Mouse (Mus musculus) ovary, adult 2 months (tissue): ENCODE results near the gene Serpina1e. TPM values are rescaled to one million over a fixed set of nuclear protein-coding genes. Genes with fewer than 3 reads are reported as not detected.

ENCODE experiments used
- polyA plus RNA-seq: library from polyadenylated mRNA; depleted of rRNA; stranded (reverse); fragments of >200 nt; gene quantifications from 2 replicates; pipeline ENCODE4 v1.2.3, GENCODE M21; 2012; rRNA removed

The Serpina1e gene
- polyA plus RNA-seq, result 88.5 and 120 TPM in 2 replicates

GRCm38 (mm10) chr12:103958798-103959197, at the start of gene Serpina1e:
Gene Serpina1e (minus strand): TSS chr12:103958975.

DNA sequence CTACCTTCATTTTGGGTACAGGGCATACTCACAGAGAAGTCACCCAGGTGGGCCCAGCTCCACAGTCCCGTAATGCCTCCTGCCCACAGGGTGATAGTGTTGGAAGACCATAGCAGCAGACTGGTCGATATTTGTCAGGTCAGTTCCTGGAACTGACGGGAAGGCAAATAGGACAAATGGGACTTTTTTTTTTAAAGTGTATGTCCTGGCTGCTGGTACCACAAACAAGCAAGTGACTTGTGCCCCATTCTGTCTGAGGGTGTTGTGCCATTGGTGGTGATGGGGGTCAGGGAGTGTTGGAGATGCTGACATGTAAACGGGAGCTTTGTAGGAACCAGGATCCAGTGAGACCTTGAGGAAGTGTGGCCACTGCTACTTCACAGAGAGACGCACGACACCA, 31.1 kb upstream of the Serpina1e start, which contains the start of gene Serpina11:
Gene Serpina11, minus strand, starts transcription at position 101 of the 400 bp plus-strand sequence.

GRCm38 (mm10) chr12:103904837-103905340, 53.9 kb downstream of the Serpina1e start, which contains the start of gene Serpina1c:
Gene Serpina1c (minus strand): TSS chr12:103904887.

Other genes with a start within 250 kb of the Serpina1e start
- gene Serpina1d, start 185.4 kb downstream of the Serpina1e start, polyA plus RNA-seq, result 0.96 and 2.1 TPM in 2 replicates
- gene Serpina1b, start 128.6 kb downstream of the Serpina1e start, polyA plus RNA-seq, result 1.9 and 8.0 TPM in 2 replicates
- gene Serpina1a, start 95.4 kb downstream of the Serpina1e start, polyA plus RNA-seq, result 3.1 and 10.7 TPM in 2 replicates
- gene Serpina1c, start 54.1 kb downstream of the Serpina1e start, polyA plus RNA-seq, result 0.98 and 4.0 TPM in 2 replicates
- 0.18 and 0.34 TPM in 2 replicates for gene Serpina11, start 31.0 kb upstream of the Serpina1e start, polyA plus RNA-seq
- gene Serpina9, start 54.8 kb upstream of the Serpina1e start, polyA plus RNA-seq, result 0.40 and 0.45 TPM in 2 replicates
- gene Serpina12, start 85.5 kb upstream of the Serpina1e start, polyA plus RNA-seq, result not detected in 2 replicates
- gene Serpina5, start 142.1 kb upstream of the Serpina1e start, polyA plus RNA-seq, result 35.5 and 59.1 TPM in 2 replicates
- gene Serpina3a, start 153.7 kb upstream of the Serpina1e start, polyA plus RNA-seq, result 0.32 and 0.51 TPM in 2 replicates
- 0.14 and 0.24 TPM in 2 replicates for gene Serpina3b, start 169.0 kb upstream of the Serpina1e start, polyA plus RNA-seq
- gene Serpina3c, start 194.9 kb upstream of the Serpina1e start, polyA plus RNA-seq, result 11.1 and 14.8 TPM in 2 replicates